Mouse (Mus musculus) cerebellum, adult 9-11 months (tissue): ENCODE results near the gene Csrp2.

Experiments
- DNase-seq: peaks from one replicate; pipeline ENCODE4 v3.0.0; 2022

Csrp2 gene

GRCm38 (mm10) chr10:110919531-110920343, at the start of gene Csrp2:
Gene Csrp2, plus strand, starts transcription at chr10:110919789.
- DNase-seq = peak; percentile 82

DNA sequence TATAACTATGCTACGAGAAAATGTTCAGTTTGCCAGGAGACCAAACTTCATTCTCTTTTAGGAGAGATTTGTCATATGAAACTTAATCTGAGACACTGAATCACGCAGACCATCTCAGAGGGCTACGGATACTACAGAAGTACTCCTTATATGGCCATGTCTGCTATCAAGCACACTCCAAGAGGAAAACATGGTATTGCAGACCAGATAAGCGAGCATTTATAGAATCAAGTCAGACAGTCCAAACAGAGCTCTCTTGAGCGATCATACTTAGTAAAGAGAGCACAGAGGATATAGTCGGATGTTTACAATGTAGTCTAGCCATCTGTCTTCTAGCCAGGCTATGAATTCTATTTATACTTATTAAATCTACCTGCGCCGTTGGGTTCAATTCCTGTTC, 44.7 kb upstream of the Csrp2 start:
- DNase-seq = no peak

DNA sequence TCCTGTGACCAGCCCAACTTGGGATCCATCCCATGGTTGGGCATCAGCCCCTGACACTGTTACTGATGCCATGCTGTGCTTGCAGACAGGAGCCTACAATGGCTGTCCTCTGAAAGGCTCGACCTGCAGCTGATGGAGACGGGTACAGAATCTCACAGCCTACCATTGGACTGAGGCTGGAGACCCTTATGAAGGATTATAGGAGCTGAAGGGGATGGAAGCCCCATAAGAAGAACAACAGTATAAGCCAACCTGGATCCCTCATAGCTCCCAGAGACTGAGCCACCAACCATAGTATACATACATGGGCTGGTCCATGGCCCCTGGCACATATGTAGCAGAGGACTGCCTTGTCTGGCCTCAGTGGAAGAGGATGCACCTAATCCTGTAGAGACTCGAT, 42.6 kb upstream of the Csrp2 start:
- DNase-seq = no peak

DNA sequence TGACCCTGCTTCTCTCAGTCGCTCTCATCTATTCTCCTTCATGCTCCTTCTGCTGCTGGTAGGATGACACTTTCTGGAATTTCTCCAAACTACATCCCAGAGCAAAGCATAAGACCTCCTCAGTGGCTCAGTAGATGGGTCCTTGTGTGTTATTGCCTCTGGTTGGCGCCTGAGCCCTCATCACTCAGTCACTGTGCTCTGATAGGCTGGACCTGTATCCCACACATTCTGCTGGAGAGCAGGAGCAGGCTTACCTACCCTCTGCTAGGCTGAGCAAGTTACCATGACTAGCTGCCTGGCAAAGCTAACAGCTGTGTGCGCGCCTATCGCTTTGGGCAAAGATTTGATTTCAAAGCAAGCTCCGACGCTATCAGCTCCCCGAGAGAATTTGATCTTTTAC, 41.7 kb upstream of the Csrp2 start:
- DNase-seq = no peak

- DNase-seq = no peak
Observed at GRCm38 (mm10) chr10:110878641-110879040, 40.9 kb upstream of the Csrp2 start.

GRCm38 (mm10) chr10:110879426-110880066, 40.0 kb upstream of the Csrp2 start:
- no peak for DNase-seq

GRCm38 (mm10) chr10:110881346-110881745, 38.2 kb upstream of the Csrp2 start:
- no peak for DNase-seq

GRCm38 (mm10) chr10:110882701-110883100, 36.9 kb upstream of the Csrp2 start:
- DNase-seq = peak; percentile 38

DNA sequence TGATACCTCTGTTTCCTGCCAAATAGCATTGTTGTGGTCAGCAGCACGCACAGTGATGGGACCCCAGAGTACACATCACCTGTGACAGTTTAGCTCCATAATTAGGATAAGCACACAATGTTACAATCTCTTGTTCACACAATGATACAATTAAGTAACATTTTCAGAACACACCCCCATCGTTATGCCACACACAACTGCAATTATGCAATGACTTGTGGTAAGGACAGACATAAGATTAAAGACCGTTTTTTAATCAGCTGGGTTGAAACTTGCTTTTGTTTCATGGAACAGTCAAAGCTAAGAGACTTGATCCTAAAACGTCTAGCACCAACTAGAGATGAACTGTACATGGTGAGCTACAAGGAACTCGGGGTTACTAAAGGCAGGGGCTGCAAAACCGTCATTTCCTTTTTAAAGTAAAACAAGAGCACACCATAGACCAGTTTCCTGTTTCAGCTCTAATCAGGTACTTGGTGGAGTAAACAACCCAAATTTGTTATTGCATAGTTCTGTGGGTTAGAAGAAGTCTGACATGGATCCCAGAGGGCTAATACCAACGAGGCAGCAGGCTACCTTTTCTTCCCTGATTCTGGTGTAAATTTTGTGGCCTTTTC, 28.8 kb upstream of the Csrp2 start:
- DNase-seq = no peak

- no peak for DNase-seq
Observed at GRCm38 (mm10) chr10:110899744-110900501, 19.7 kb upstream of the Csrp2 start.

- no peak for DNase-seq
Observed at GRCm38 (mm10) chr10:110903862-110904261, 15.7 kb upstream of the Csrp2 start.

GRCm38 (mm10) chr10:110916666-110917344, 2.8 kb upstream of the Csrp2 start:
- no peak for DNase-seq

DNA sequence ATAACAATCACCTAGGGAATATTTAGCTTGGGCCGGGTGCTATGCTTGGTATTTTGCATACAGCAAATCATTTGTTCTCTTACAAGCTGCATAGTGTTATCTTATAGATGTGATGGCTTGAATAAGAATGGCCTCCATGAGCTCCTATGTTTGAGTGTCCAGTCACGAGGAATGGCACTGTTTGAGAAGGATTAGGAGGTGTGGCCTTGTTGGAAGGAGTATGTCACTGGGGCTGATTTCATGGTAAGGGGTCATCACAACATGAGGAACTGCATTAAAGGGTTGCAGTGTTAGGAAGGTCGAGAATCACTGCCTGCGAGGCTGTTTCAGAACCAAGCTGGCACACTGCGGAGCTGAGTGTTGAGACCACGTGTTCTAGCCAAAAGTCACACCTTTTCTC, 2.1 kb upstream of the Csrp2 start:
- no peak for DNase-seq

GRCm38 (mm10) chr10:110918414-110919391, 886 bp upstream of the Csrp2 start:
- peak; percentile 32 for DNase-seq

- no peak for DNase-seq
Observed at GRCm38 (mm10) chr10:110920368-110920950, 870 bp downstream of the Csrp2 start.

DNA sequence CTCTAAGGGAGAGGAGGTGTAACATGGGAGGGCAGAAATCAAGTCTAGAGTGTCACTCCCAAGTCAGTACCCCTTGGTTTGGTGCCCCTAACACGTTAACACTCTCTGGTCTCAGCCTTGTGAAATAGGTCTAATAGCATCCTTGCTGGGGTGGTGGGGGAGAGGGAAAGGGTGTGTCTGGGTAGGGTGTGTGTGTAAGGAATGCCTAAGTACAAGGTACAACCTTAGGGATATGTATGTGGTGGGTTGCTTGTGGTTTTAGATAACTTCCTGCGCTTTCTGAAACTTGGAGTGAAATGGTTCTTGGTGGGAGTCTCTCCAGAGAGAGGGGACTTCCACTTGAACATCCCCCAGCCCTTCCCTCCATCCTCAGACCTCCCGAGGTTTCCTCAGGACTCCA, 2.3 kb downstream of the Csrp2 start:
- DNase-seq = no peak

- no peak for DNase-seq
Observed at GRCm38 (mm10) chr10:110922612-110923011, 3.0 kb downstream of the Csrp2 start.

DNA sequence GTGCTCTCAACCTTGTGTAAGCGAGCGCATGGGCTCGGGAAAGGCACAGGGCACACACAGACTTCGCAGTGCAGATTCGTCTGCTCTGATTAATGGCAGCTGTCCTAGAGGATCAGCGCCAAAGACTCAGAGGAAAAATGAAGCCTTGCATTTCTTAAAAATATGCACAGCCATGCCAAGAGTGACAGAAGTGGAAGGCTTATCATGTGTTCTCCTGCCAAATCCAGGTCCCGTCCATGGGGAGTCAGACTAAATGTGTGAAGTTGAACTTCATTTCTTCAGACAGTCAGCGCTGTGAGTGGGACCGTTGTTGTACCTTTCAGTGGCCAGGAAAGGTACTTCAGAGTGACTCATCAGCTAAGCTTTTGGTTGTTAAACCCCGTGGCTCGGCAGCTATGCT, 7.9 kb downstream of the Csrp2 start:
- DNase-seq = peak; percentile 69

GRCm38 (mm10) chr10:110929756-110930155, 10.2 kb downstream of the Csrp2 start:
- DNase-seq = no peak

DNA sequence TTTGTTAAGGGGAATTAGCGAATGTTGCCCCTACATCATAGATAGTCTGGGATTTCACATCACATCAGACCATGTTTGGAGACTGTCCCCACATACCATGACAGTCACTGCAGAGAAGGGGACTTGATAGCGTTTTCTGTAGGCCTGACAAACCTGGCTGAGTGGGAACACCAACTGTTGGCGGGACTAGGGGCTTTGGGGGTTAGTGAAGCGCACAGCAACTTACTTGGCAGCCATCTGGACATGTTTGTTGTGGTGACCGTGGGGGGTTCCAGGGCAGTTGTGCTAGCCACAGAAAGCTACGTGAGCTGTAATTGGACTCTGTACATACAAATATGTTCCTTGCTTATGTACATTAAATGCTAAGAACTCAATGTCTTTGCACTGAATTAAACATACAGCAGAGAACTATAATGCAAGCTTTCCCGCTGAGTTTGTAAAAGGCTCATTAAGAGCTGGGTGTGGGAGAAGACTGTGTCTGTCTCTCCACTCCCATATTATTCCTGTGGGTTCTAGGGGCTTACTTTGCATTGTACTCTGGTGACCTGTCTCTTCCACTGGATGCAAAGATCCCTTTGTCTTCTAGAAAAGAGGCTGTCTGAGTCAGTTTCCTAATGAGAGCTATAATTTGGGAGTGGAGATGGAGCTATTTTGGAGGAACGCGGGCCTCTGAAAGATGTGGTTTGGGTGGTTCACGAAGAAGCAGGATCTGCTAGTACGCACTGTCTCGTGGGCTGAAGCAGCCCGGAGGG, 11.7 kb downstream of the Csrp2 start:
- no peak for DNase-seq
